8 mouse cellular contexts compared by ENCODE assay signal in the genomic region with DNA sequence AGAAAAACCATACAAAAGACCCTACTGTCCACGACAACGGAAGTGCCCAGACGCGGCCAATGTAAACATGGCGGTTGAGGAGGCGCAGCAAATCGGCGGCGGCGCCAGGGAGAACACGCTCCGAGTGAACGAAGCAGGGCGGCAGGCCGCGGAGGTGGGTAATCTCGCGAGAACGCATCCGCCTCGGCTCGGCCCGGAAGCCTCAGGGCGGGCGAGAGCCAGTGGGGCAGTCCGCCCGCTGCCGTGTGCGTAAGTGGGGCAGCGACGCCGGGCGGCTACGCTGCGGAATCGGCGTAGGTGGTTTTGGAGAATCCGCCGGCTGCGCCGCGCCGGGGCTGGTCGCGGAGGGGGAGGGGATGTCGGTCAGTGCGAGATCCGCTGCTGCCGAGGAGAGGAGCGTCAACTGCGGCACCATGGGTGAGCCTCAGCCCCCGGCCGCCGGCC. TPM values are rescaled to one million over a fixed set of nuclear protein-coding genes. Genes with fewer than 3 reads are reported as not detected.
DNase-seq lines count a peak whose midpoint lies in the region; ATAC-seq lines count a peak whose summit lies in the region.

A gene (plus strand): TSS at position 157 of the 444 bp plus-strand sequence.

- H3K9me3 ChIP-seq in hindbrain, embryonic 11.5 days (ENCODE audit: control insufficient read depth, low read length): no peaks in the 10 kb centered on the region

- H3K4me1 ChIP-seq in hindbrain, embryonic 11.5 days (replicated peaks; ENCODE audit: control insufficient read depth, insufficient read depth, low read length): peaks cover 2% of the 10 kb centered on the region

- peak within 1 kb of the TSS; percentile 51 for H3K4me2 ChIP-seq in hindbrain, embryonic 11.5 days (replicated peaks; ENCODE audit: low read depth, low read length)

- peak; percentile 99 for DNase-seq in Muller cell, postnatal 12 days (ENCODE audit: inconsistent ontology term)
- peak; percentile 99 for DNase-seq in cerebellum, adult 9-11 months
- DNase-seq in frontal cortex, adult 2 months (ENCODE audit: extremely low spot score in 1 of 2, low spot score in 1 of 2): peak; percentile 97 to 100
- DNase-seq in hindbrain, embryonic 11.5 days (ENCODE audit: low spot score): peak; percentile 98
- DNase-seq in layer of hippocampus, postnatal 10 days (ENCODE audit: low spot score in 2 of 2): peak; percentile 99
- peak; percentile 99 for DNase-seq in lung, postnatal 10 days
- DNase-seq in ovary, postnatal 36 days (ENCODE audit: low spot score): peak; percentile 99
- peak; percentile 99 for DNase-seq in thymus, postnatal 25 days

- under 1% methylated on average over 34 of the region's 54 CpGs for WGBS in hindbrain, embryonic 11.5 days

- peak within 1 kb of the TSS; percentile 99 for H3K4me3 ChIP-seq in hindbrain, embryonic 11.5 days (ENCODE audit: low read depth, low read length)

- H3K36me3 ChIP-seq in hindbrain, embryonic 11.5 days (ENCODE audit: control insufficient read depth, insufficient read depth, low read length): no peaks in the 10 kb centered on the region

- H3K27me3 ChIP-seq in hindbrain, embryonic 11.5 days (ENCODE audit: control insufficient read depth, insufficient read depth, low read length): no peaks in the 10 kb centered on the region

- peak within 1 kb of the TSS; percentile 99 for H3K27ac ChIP-seq in hindbrain, embryonic 11.5 days (ENCODE audit: low read depth, low read length)

- H3K9ac ChIP-seq in hindbrain, embryonic 11.5 days (ENCODE audit: low read depth, low read length): peak within 1 kb of the TSS; percentile 96

- peak; percentile 97 for ATAC-seq in hindbrain, embryonic 11.5 days (ENCODE audit: low FRiP score)

RNA-seq across cellular contexts. Expression of the gene that starts here (rescaled TPM):
- 244 and 267 TPM in 2 replicates for polyA plus RNA-seq in frontal cortex, adult 2 months (2012; rRNA removed)
- polyA plus RNA-seq in hindbrain, embryonic 11.5 days (2014; fragmentation: Nextera tagmentation; extraction: Ambion mirVana): 290 and 317 TPM in 2 replicates
- total RNA-seq in layer of hippocampus, postnatal 10 days (2021): 100 to 1,000 TPM; 268 to 271 TPM

Comparison
In these comparisons a context has a peak if more than half of its experiments do, and no peak if none do; other contexts are left out.
1. Peak in every context shown above with its lines: DNase-seq, ATAC-seq, H3K4me3 ChIP-seq and H3K27ac ChIP-seq.